Mouse (Mus musculus): ENCODE measurements around the gene Gcnt4. TPM values are rescaled to one million over a fixed set of nuclear protein-coding genes. Genes with fewer than 3 reads are reported as not detected.

The Gcnt4 gene
- polyA plus RNA-seq, 1 experiment: not detected

- H3K4me3 ChIP-seq (replicated peaks): no peak overlapping the region
- no peak for TF ChIP-seq GATA1 (IDR thresholded peaks at IDR 0.05; ENCODE audit: low read length)
Observed at GRCm38 (mm10) chr13:96943571-96943970, 19.1 kb downstream of the Gcnt4 start.

GRCm38 (mm10) chr13:96945748-96946147 lies 21.3 kb downstream of the Gcnt4 start:
- Histone ChIP-seq H3K27me3 (ENCODE audit: control insufficient read depth) (no peaks in the 10 kb centered on the region), H3K36me3 (ENCODE audit: control insufficient read depth) (peaks cover 3% of the 10 kb centered on the region; the same call in 1 of the 2 replicates), H3K4me3 (replicated peaks) (no peak overlapping the region), H3K4me1 (ENCODE audit: control insufficient read depth) (no peaks in the 10 kb centered on the region), H3K9me3 (ENCODE audit: control insufficient read depth, low read length) (peaks cover 6% of the 10 kb centered on the region)
- no peak for TF ChIP-seq TAL1 (IDR thresholded peaks at IDR 0.05; ENCODE audit: low read length)
- no peak for TF ChIP-seq GATA1 (IDR thresholded peaks at IDR 0.05; ENCODE audit: low read length)

More at GRCm38 (mm10) chr13:96943571-96943970, 19.1 kb downstream of the Gcnt4 start:
- H3K4me1 ChIP-seq (ENCODE audit: control insufficient read depth): no peaks in the 10 kb centered on the region
- no peaks in the 10 kb centered on the region for H3K27me3 ChIP-seq (ENCODE audit: control insufficient read depth)
- H3K36me3 ChIP-seq (ENCODE audit: control insufficient read depth): no peaks in the 10 kb centered on the region; the same call in 1 of the 2 replicates
- H3K9me3 ChIP-seq (ENCODE audit: control insufficient read depth, low read length): no peaks in the 10 kb centered on the region; the same call in 1 of the 2 replicates

GRCm38 (mm10) chr13:96947722-96948121 lies 23.2 kb downstream of the Gcnt4 start:
- no peak overlapping the region for H3K4me3 ChIP-seq (replicated peaks)
- TF ChIP-seq TAL1 (IDR thresholded peaks at IDR 0.05; ENCODE audit: low read length) (no peak), GATA1 (IDR thresholded peaks at IDR 0.05; ENCODE audit: low read length) (no peak)
- no peaks in the 10 kb centered on the region for H3K4me1 ChIP-seq (ENCODE audit: control insufficient read depth)
- peaks cover 6% of the 10 kb centered on the region for H3K9me3 ChIP-seq (ENCODE audit: control insufficient read depth, low read length)
- no peaks in the 10 kb centered on the region for H3K27me3 ChIP-seq (ENCODE audit: control insufficient read depth)
- peaks cover 3% of the 10 kb centered on the region; the same call in 1 of the 2 replicates for H3K36me3 ChIP-seq (ENCODE audit: control insufficient read depth)

- Histone ChIP-seq H3K36me3 (ENCODE audit: control insufficient read depth) (peaks cover 3% of the 10 kb centered on the region; the same call in 1 of the 2 replicates), H3K4me3 (replicated peaks) (no peak overlapping the region), H3K27me3 (ENCODE audit: control insufficient read depth) (no peaks in the 10 kb centered on the region), H3K9me3 (ENCODE audit: control insufficient read depth, low read length) (peaks cover 6% of the 10 kb centered on the region), H3K4me1 (ENCODE audit: control insufficient read depth) (no peaks in the 10 kb centered on the region)
- TF ChIP-seq TAL1 (IDR thresholded peaks at IDR 0.05; ENCODE audit: low read length) (no peak), GATA1 (IDR thresholded peaks at IDR 0.05; ENCODE audit: low read length) (no peak)
Observed at GRCm38 (mm10) chr13:96951880-96952279, 27.4 kb downstream of the Gcnt4 start.

GRCm38 (mm10) chr13:96956466-96956865 lies 32.0 kb downstream of the Gcnt4 start:
- TF ChIP-seq TAL1 (IDR thresholded peaks at IDR 0.05; ENCODE audit: low read length): no peak
- no peak for TF ChIP-seq GATA1 (IDR thresholded peaks at IDR 0.05; ENCODE audit: low read length)
- no peak overlapping the region for H3K4me3 ChIP-seq (replicated peaks)

GRCm38 (mm10) chr13:96960019-96960418 lies 35.5 kb downstream of the Gcnt4 start:
- TF ChIP-seq TAL1 (IDR thresholded peaks at IDR 0.05; ENCODE audit: low read length) (no peak), GATA1 (IDR thresholded peaks at IDR 0.05; ENCODE audit: low read length) (no peak)
- no peaks in the 10 kb centered on the region for H3K36me3 ChIP-seq (ENCODE audit: control insufficient read depth)

More at GRCm38 (mm10) chr13:96956466-96956865, 32.0 kb downstream of the Gcnt4 start:
- Histone ChIP-seq H3K36me3 (ENCODE audit: control insufficient read depth) (no peaks in the 10 kb centered on the region), H3K4me1 (ENCODE audit: control insufficient read depth) (no peaks in the 10 kb centered on the region), H3K9me3 (ENCODE audit: control insufficient read depth, low read length) (no peaks in the 10 kb centered on the region), H3K27me3 (ENCODE audit: control insufficient read depth) (peaks cover 4% of the 10 kb centered on the region; the same call in 1 of the 2 replicates)

GRCm38 (mm10) chr13:96961366-96962157 lies 37.1 kb downstream of the Gcnt4 start:
- Histone ChIP-seq H3K4me3 (replicated peaks) (no peak overlapping the region), H3K4me1 (ENCODE audit: control insufficient read depth) (peaks cover 8% of the 10 kb centered on the region), H3K27me3 (ENCODE audit: control insufficient read depth) (peaks cover 4% of the 10 kb centered on the region; the same call in 1 of the 2 replicates), H3K36me3 (ENCODE audit: control insufficient read depth) (no peaks in the 10 kb centered on the region), H3K9me3 (ENCODE audit: control insufficient read depth, low read length) (no peaks in the 10 kb centered on the region)
- no peak for TF ChIP-seq TAL1 (IDR thresholded peaks at IDR 0.05; ENCODE audit: low read length)
- TF ChIP-seq GATA1 (IDR thresholded peaks at IDR 0.05; ENCODE audit: low read length): no peak

More at GRCm38 (mm10) chr13:96960019-96960418, 35.5 kb downstream of the Gcnt4 start:
- no peaks in the 10 kb centered on the region for H3K9me3 ChIP-seq (ENCODE audit: control insufficient read depth, low read length)
- H3K4me3 ChIP-seq (replicated peaks): no peak overlapping the region
- H3K4me1 ChIP-seq (ENCODE audit: control insufficient read depth): no peaks in the 10 kb centered on the region
- H3K27me3 ChIP-seq (ENCODE audit: control insufficient read depth): peaks cover 4% of the 10 kb centered on the region; the same call in 1 of the 2 replicates

GRCm38 (mm10) chr13:96962801-96963200 lies 38.3 kb downstream of the Gcnt4 start:
- no peaks in the 10 kb centered on the region for H3K9me3 ChIP-seq (ENCODE audit: control insufficient read depth, low read length)
- H3K36me3 ChIP-seq (ENCODE audit: control insufficient read depth): no peaks in the 10 kb centered on the region
- peaks cover 14% of the 10 kb centered on the region for H3K4me1 ChIP-seq (ENCODE audit: control insufficient read depth)
- no peak for TF ChIP-seq TAL1 (IDR thresholded peaks at IDR 0.05; ENCODE audit: low read length)
- TF ChIP-seq GATA1 (IDR thresholded peaks at IDR 0.05; ENCODE audit: low read length): no peak
- no peak overlapping the region for H3K4me3 ChIP-seq (replicated peaks)
- peaks cover 4% of the 10 kb centered on the region; the same call in 1 of the 2 replicates for H3K27me3 ChIP-seq (ENCODE audit: control insufficient read depth)

GRCm38 (mm10) chr13:96964981-96965380 lies 40.5 kb downstream of the Gcnt4 start:
- Histone ChIP-seq H3K4me1 (ENCODE audit: control insufficient read depth) (peaks cover 14% of the 10 kb centered on the region), H3K36me3 (ENCODE audit: control insufficient read depth) (peaks cover 5% of the 10 kb centered on the region; the same call in 1 of the 2 replicates), H3K4me3 (replicated peaks) (no peak overlapping the region), H3K27me3 (ENCODE audit: control insufficient read depth) (no peaks in the 10 kb centered on the region), H3K9me3 (ENCODE audit: control insufficient read depth, low read length) (peaks cover 5% of the 10 kb centered on the region)
- TF ChIP-seq TAL1 (IDR thresholded peaks at IDR 0.05; ENCODE audit: low read length) (no peak), GATA1 (IDR thresholded peaks at IDR 0.05; ENCODE audit: low read length) (no peak)
